Mouse (Mus musculus): ENCODE results near the gene Cpn1.

GRCm38 (mm10) chr19:43965496-43966085 lies 20.8 kb downstream of the Cpn1 start:
- TF ChIP-seq CTCF (IDR thresholded peaks at IDR 0.05): no peak
- no peak for TF ChIP-seq EP300 (IDR thresholded peaks at IDR 0.05)

Measured in lung, postnatal 0 days (tissue).